Mouse (Mus musculus) limb, embryonic 15.5 days (tissue): Measurements from ENCODE around the gene Ppp2r5c. TPM values are rescaled to one million over a fixed set of nuclear protein-coding genes. Genes with fewer than 3 reads are reported as not detected.

Source experiments
- ATAC-seq: fragments of 200-750 bp; cut with Nextera tagmentation; 2 replicates; pipeline ENCODE4 v1.8.0; 2017; ENCODE audit warnings: low read depth, moderate TSS enrichment; ENCODE audit not compliant: insufficient number of reproducible peaks, low FRiP score, low TSS enrichment
- H3K27ac ChIP-seq: fragments of 300-500 bp; sonication (generic); 2 replicates; pipeline ENCODE4 v1.5.1; 2015; ENCODE audit warnings: moderate library complexity, mild to moderate bottlenecking, inconsistent platforms
- H3K27me3 ChIP-seq: fragments of 300-500 bp; sonication (generic); 2 replicates; pipeline ENCODE4 v1.6.1; 2015; ENCODE audit warnings: inconsistent platforms
- H3K36me3 ChIP-seq: fragments of 300-500 bp; sonication (generic); 2 replicates; pipeline ENCODE4 v1.6.1; 2015; ENCODE audit warnings: inconsistent platforms
- H3K4me1 ChIP-seq: fragments of 300-500 bp; sonication (generic); 2 replicates; pipeline ENCODE4 v1.6.1; 2015; ENCODE audit warnings: inconsistent platforms
- H3K4me2 ChIP-seq: fragments of 300-500 bp; sonication (generic); 2 replicates; pipeline ENCODE4 v1.6.1; 2015; ENCODE audit warnings: mild to moderate bottlenecking, inconsistent platforms
- H3K4me3 ChIP-seq: fragments of 300-500 bp; sonication (generic); 2 replicates; pipeline ENCODE4 v1.5.1; 2015; ENCODE audit warnings: mild to moderate bottlenecking, inconsistent platforms
- H3K9ac ChIP-seq: fragments of 300-500 bp; sonication (generic); 2 replicates; pipeline ENCODE4 v1.6.1; 2015; ENCODE audit warnings: inconsistent platforms
- H3K9me3 ChIP-seq: fragments of 300-500 bp; sonication (generic); 2 replicates; pipeline ENCODE4 v1.6.1; 2016; ENCODE audit warnings: inconsistent platforms
- WGBS: fragments of 180-500 bp; shearing (Covaris S2); methylation state at CpG from one replicate; pipeline ENCODE4 v1.1.7; 2015; 5-methylcytosine and 5-hydroxymethylcytosine counted together
- polyA plus RNA-seq: library from polyadenylated mRNA; unstranded; fragments of >200 nt; fragmentation: Nextera tagmentation; extraction: Ambion mirVana; gene quantifications from 2 replicates; pipeline ENCODE4 v1.2.1, GENCODE M21; 2015

Ppp2r5c gene
- polyA plus RNA-seq, 1 experiment from 2014 or later: 142 TPM

- H3K27ac ChIP-seq: no peak overlapping the region
- 78% methylated on average over 5 of the region's 5 CpGs for WGBS
- no peaks in the 10 kb centered on the region for H3K4me1 ChIP-seq
- no peak overlapping the region for H3K4me3 ChIP-seq
- H3K9ac ChIP-seq: no peak overlapping the region
- H3K9me3 ChIP-seq: no peaks in the 10 kb centered on the region
- H3K36me3 ChIP-seq: no peaks in the 10 kb centered on the region
- no peak for ATAC-seq
- H3K4me2 ChIP-seq: no peak overlapping the region
- H3K27me3 ChIP-seq: 0 out of 2 replicates have a peak, but pooled peaks cover 4% of the 10 kb centered on the region
These were observed 22.8 kb upstream of the Ppp2r5c start for GRCm38 (mm10) chr12:110424008-110424704.

- H3K27me3 ChIP-seq: 0 out of 2 replicates have a peak, but pooled peaks cover 4% of the 10 kb centered on the region
- no peak overlapping the region for H3K4me2 ChIP-seq
- H3K4me3 ChIP-seq: no peak overlapping the region
- no peak overlapping the region for H3K9ac ChIP-seq
- H3K4me1 ChIP-seq: no peaks in the 10 kb centered on the region
- no peak overlapping the region for H3K27ac ChIP-seq
- no peaks in the 10 kb centered on the region for H3K9me3 ChIP-seq
- WGBS: 56% methylated on average over 13 of the region's 13 CpGs
- H3K36me3 ChIP-seq: no peaks in the 10 kb centered on the region
- ATAC-seq: no peak
These were observed 20.4 kb upstream of the Ppp2r5c start for GRCm38 (mm10) chr12:110426417-110427010.

- Histone ChIP-seq H3K9ac (no peak overlapping the region), H3K27ac (no peak overlapping the region), H3K27me3 (peaks cover 8% of the 10 kb centered on the region; the same call in 1 of the 2 replicates), H3K36me3 (no peaks in the 10 kb centered on the region), H3K9me3 (no peaks in the 10 kb centered on the region), H3K4me2 (no peak overlapping the region), H3K4me1 (no peaks in the 10 kb centered on the region), H3K4me3 (no peak overlapping the region)
- 64% methylated on average over 12 of the region's 12 CpGs for WGBS
- no peak for ATAC-seq
These were observed 17.5 kb upstream of the Ppp2r5c start for GRCm38 (mm10) chr12:110429340-110429973.

- H3K27me3 ChIP-seq: peaks cover 8% of the 10 kb centered on the region; the same call in 1 of the 2 replicates
- H3K36me3 ChIP-seq: no peaks in the 10 kb centered on the region
- no peaks in the 10 kb centered on the region for H3K4me1 ChIP-seq
- H3K4me2 ChIP-seq: no peak overlapping the region
- 76% methylated on average over 10 of the region's 10 CpGs for WGBS
- no peak overlapping the region for H3K9ac ChIP-seq
- no peak for ATAC-seq
- no peak overlapping the region for H3K27ac ChIP-seq
- H3K9me3 ChIP-seq: no peaks in the 10 kb centered on the region
- no peak overlapping the region for H3K4me3 ChIP-seq
These were observed 16.9 kb upstream of the Ppp2r5c start for GRCm38 (mm10) chr12:110429990-110430389.

- H3K9me3 ChIP-seq: no peaks in the 10 kb centered on the region
- no peak overlapping the region for H3K9ac ChIP-seq
- 64% methylated on average over 7 of the region's 7 CpGs for WGBS
These were observed 15.1 kb upstream of the Ppp2r5c start for GRCm38 (mm10) chr12:110431805-110432204.

GRCm38 (mm10) chr12:110436638-110437366, 10.1 kb upstream of the Ppp2r5c start:
- H3K27me3 ChIP-seq: peaks cover 5% of the 10 kb centered on the region; the same call in 1 of the 2 replicates
- H3K9ac ChIP-seq: no peak overlapping the region
- H3K4me2 ChIP-seq: no peak overlapping the region
- no peaks in the 10 kb centered on the region for H3K9me3 ChIP-seq
- no peak for ATAC-seq
- peaks cover 6% of the 10 kb centered on the region; the same call in 1 of the 2 replicates for H3K4me1 ChIP-seq
- H3K4me3 ChIP-seq: no peak overlapping the region
- H3K27ac ChIP-seq: no peak overlapping the region
- H3K36me3 ChIP-seq: no peaks in the 10 kb centered on the region
- WGBS: 59% methylated on average over 9 of the region's 9 CpGs

More at GRCm38 (mm10) chr12:110431805-110432204, 15.1 kb upstream of the Ppp2r5c start:
- no peak overlapping the region for H3K4me3 ChIP-seq
- no peaks in the 10 kb centered on the region for H3K4me1 ChIP-seq
- H3K4me2 ChIP-seq: no peak overlapping the region
- no peak for ATAC-seq
- peaks cover 8% of the 10 kb centered on the region; the same call in 1 of the 2 replicates for H3K27me3 ChIP-seq
- no peak overlapping the region for H3K27ac ChIP-seq
- no peaks in the 10 kb centered on the region for H3K36me3 ChIP-seq

- Histone ChIP-seq H3K4me3 (no peak overlapping the region), H3K9me3 (no peaks in the 10 kb centered on the region), H3K36me3 (no peaks in the 10 kb centered on the region), H3K4me1 (peaks cover 6% of the 10 kb centered on the region; the same call in 1 of the 2 replicates), H3K4me2 (no peak overlapping the region), H3K9ac (no peak overlapping the region), H3K27me3 (peaks cover 5% of the 10 kb centered on the region; the same call in 1 of the 2 replicates), H3K27ac (no peak overlapping the region)
- ATAC-seq: no peak
- 30% methylated on average over 7 of the region's 7 CpGs for whole genome bisulfite sequencing
These were observed 9.6 kb upstream of the Ppp2r5c start for GRCm38 (mm10) chr12:110437367-110437703.

GRCm38 (mm10) chr12:110438367-110438973, 8.4 kb upstream of the Ppp2r5c start:
- Histone ChIP-seq H3K4me2 (no peak overlapping the region), H3K9ac (no peak overlapping the region), H3K4me3 (no peak overlapping the region), H3K27ac (no peak overlapping the region), H3K36me3 (no peaks in the 10 kb centered on the region), H3K4me1 (peaks cover 6% of the 10 kb centered on the region; the same call in 1 of the 2 replicates), H3K27me3 (peaks cover 9% of the 10 kb centered on the region; the same call in 1 of the 2 replicates), H3K9me3 (no peaks in the 10 kb centered on the region)
- WGBS: 40% methylated on average over 5 of the region's 5 CpGs
- ATAC-seq: no peak

GRCm38 (mm10) chr12:110442238-110442637, 4.7 kb upstream of the Ppp2r5c start:
- Histone ChIP-seq H3K4me1 (peaks cover 5% of the 10 kb centered on the region; the same call in 1 of the 2 replicates), H3K9ac (no peak overlapping the region), H3K27me3 (peaks cover 18% of the 10 kb centered on the region), H3K4me3 (no peak overlapping the region), H3K4me2 (no peak overlapping the region), H3K9me3 (no peaks in the 10 kb centered on the region), H3K27ac (no peak overlapping the region), H3K36me3 (no peaks in the 10 kb centered on the region)
- no peak for ATAC-seq
- WGBS: 86% methylated on average over 2 of the region's 2 CpGs

- Histone ChIP-seq H3K4me3 (no peak overlapping the region), H3K4me2 (no peak overlapping the region), H3K27me3 (peaks cover 18% of the 10 kb centered on the region), H3K9ac (no peak overlapping the region), H3K9me3 (no peaks in the 10 kb centered on the region), H3K4me1 (0 out of 2 replicates have a peak, but pooled peaks cover 11% of the 10 kb centered on the region), H3K36me3 (no peaks in the 10 kb centered on the region), H3K27ac (no peak overlapping the region)
- ATAC-seq: no peak
- 44% methylated on average over 5 of the region's 5 CpGs for WGBS
These were observed 2.4 kb upstream of the Ppp2r5c start for GRCm38 (mm10) chr12:110444530-110444929.

GRCm38 (mm10) chr12:110445775-110446174, 1.1 kb upstream of the Ppp2r5c start:
- WGBS: 27% methylated on average over 7 of the region's 7 CpGs
- Histone ChIP-seq H3K4me2 (peak overlapping the region; percentile 87), H3K27ac (peak overlapping the region; percentile 95; the same call in 1 of the 2 replicates), H3K36me3 (no peaks in the 10 kb centered on the region), H3K9ac (0 out of 2 replicates have a peak overlapping the region, but pooled peaks have one; percentile 49), H3K4me3 (peak overlapping the region; percentile 86), H3K9me3 (no peaks in the 10 kb centered on the region), H3K27me3 (peaks cover 18% of the 10 kb centered on the region), H3K4me1 (0 out of 2 replicates have a peak, but pooled peaks cover 11% of the 10 kb centered on the region)
- no peak for ATAC-seq
